Mouse (Mus musculus) G1E (cell line): Measurements from ENCODE around the gene Baz2b. TPM values are rescaled to one million over a fixed set of nuclear protein-coding genes. Genes with fewer than 3 reads are reported as not detected.

Experiments used
- ATAC-seq: 2 replicates; pipeline ENCODE4 v1.8.0; 2016; ENCODE audit warnings: mild to moderate bottlenecking; ENCODE audit not compliant: insufficient number of reproducible peaks, poor library complexity, low FRiP score, severe bottlenecking; ENCODE audit errors: extremely low read depth
- DNase-seq: peaks from one replicate; pipeline ENCODE4 v3.0.0; 2012; ENCODE audit warnings: low spot score
- H3K27me3 ChIP-seq: 2 replicates; pipeline ENCODE4 v1.6.1; 2012; ENCODE audit warnings: mild to moderate bottlenecking, low read length, inconsistent platforms; ENCODE audit not compliant: insufficient read depth
- H3K36me3 ChIP-seq: replicated peaks from 2 replicates; pipeline ENCODE3; 2012; ENCODE audit warnings: mild to moderate bottlenecking, inconsistent platforms
- H3K4me1 ChIP-seq: 2 replicates; pipeline ENCODE4 v1.6.1; 2012; ENCODE audit warnings: low read depth, low read length, inconsistent platforms, mixed read lengths; ENCODE audit not compliant: insufficient read depth
- H3K4me3 ChIP-seq: 2 replicates; pipeline ENCODE4 v1.5.1; 2012; ENCODE audit warnings: low read depth, mild to moderate bottlenecking, inconsistent platforms, low read length, moderate library complexity, mixed read lengths
- H3K9me3 ChIP-seq: replicated peaks from 2 replicates; pipeline ENCODE4 v1.6.1; 2012; ENCODE audit warnings: inconsistent platforms
- CTCF ChIP-seq: IDR thresholded peaks from 2 replicates; pipeline ENCODE4 v1.5.1; 2012; ENCODE audit warnings: low read depth, low read length, inconsistent platforms, mixed read lengths
- GATA1 ChIP-seq: IDR thresholded peaks from 2 replicates; pipeline ENCODE4 v1.6.1; 2012; ENCODE audit warnings: borderline replicate concordance, low read length, inconsistent platforms, mixed read lengths
- GATA2 ChIP-seq: IDR thresholded peaks from 2 replicates; pipeline ENCODE4 v1.6.1; 2012; ENCODE audit warnings: low read depth, low read length, inconsistent platforms, borderline replicate concordance
- POLR2AphosphoS5 ChIP-seq: IDR thresholded peaks from 2 replicates; pipeline ENCODE4 v1.6.1; 2012; ENCODE audit warnings: low read depth, low read length, inconsistent platforms; ENCODE audit not compliant: insufficient replicate concordance
- TAL1 ChIP-seq: conservative IDR thresholded peaks from 2 replicates; pipeline ENCODE4 v1.6.1; 2012; ENCODE audit warnings: low read depth, low read length, inconsistent platforms, mixed read lengths
- polyA plus RNA-seq: library from polyadenylated mRNA; stranded (reverse); fragments of >175 nt; gene quantifications from 2 replicates; pipeline ENCODE4 v1.2.3, GENCODE M21; 2012
- total RNA-seq, 2 experiments: library from RNA; stranded (forward) in 1 of 2; stranded (reverse) in 1 of 2; fragments of 200-1000 nt in 1 of 2; fragments of >200 nt in 1 of 2; fragmentation: Nextera tagmentation in 1 of 2; gene quantifications; 2 replicates each; pipeline ENCODE4 v1.2.3; 2014 to 2017

Baz2b gene
- total and polyA plus RNA-seq, 3 experiments, result 13.2 to 104 (median 66.5) TPM

DNA sequence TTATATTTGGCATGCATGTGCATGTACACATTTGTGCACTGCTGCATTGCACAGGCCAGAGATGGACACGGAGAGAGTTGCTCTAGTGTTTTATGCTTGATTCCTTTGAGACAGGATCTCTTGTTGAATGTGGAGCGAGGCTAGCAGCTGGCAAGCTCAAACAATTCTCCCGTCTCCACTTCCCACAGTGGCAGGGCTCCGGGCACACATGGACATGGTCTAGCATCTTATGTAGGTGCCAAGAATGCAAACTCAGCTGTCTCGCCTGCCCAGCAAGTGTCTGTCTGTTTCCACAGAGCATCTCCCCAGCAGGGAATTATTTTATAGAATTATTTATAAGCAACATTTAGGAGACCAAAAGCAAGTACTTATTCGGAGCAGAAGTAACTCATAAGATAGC, 243.2 kb downstream of the Baz2b start:
- ATAC-seq (no peak), DNase-seq (no peak)
- Histone ChIP-seq H3K9me3 (no peaks in the 10 kb centered on the region), H3K4me1 (no peaks in the 10 kb centered on the region), H3K27me3 (no peaks in the 10 kb centered on the region), H3K36me3 (peaks cover 38% of the 10 kb centered on the region), H3K4me3 (no peak overlapping the region)
- TF ChIP-seq POLR2AphosphoS5 (no peak), GATA1 (no peak), GATA2 (no peak), TAL1 (no peak)

DNA sequence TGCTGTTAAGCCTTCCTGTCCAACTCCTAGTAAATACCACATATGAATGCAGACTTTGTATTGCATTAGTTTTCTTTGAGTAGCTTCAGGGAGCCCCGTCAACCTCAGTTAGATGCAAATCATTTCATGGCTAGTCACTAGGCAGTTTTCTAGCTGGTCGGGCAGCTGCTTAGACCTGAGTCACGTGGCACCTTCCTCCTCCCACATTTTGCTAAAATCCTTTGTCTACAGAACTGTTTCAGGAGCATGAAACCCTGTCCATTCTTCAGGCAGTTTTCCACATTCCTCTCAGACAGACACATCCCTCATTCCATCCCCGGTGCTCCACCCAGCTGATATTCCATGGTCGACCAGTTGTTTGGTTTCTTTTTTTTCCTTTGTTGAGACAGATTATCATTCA, 246.6 kb downstream of the Baz2b start:
- ATAC-seq (no peak), DNase-seq (no peak)
- Histone ChIP-seq H3K27me3 (no peaks in the 10 kb centered on the region), H3K4me1 (no peaks in the 10 kb centered on the region), H3K4me3 (no peak overlapping the region), H3K36me3 (peaks cover 34% of the 10 kb centered on the region), H3K9me3 (no peaks in the 10 kb centered on the region)
- TF ChIP-seq CTCF (no peak), TAL1 (no peak), GATA1 (no peak), POLR2AphosphoS5 (no peak), GATA2 (no peak)

DNA sequence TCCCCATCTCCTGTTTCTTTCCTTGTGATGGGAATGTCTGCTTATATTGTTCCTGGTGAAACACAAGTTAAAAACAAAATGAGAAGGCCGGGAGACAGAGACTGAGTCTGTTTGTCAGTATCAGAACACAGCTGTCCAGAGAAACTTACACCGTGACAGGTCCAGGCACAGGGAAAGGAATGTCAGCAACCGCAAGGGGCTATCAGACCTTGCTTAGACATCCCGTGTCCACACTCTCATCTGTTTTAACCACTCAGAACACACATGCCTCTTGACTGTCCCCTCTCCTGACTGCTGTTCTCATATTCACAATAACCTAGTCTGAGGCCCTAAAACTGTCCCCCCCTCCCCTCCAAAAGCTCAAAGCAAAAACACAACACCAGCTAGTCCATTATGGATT, 247.1 kb downstream of the Baz2b start:
- ATAC-seq (no peak), DNase-seq (no peak)
- H3K36me3 ChIP-seq, result peaks cover 33% of the 10 kb centered on the region
- no peaks in the 10 kb centered on the region for H3K9me3 ChIP-seq
- no peaks in the 10 kb centered on the region for H3K27me3 ChIP-seq
- TF ChIP-seq TAL1 (no peak), GATA2 (no peak), GATA1 (no peak)
- no peaks in the 10 kb centered on the region for H3K4me1 ChIP-seq
- H3K4me3 ChIP-seq, result no peak overlapping the region

DNA sequence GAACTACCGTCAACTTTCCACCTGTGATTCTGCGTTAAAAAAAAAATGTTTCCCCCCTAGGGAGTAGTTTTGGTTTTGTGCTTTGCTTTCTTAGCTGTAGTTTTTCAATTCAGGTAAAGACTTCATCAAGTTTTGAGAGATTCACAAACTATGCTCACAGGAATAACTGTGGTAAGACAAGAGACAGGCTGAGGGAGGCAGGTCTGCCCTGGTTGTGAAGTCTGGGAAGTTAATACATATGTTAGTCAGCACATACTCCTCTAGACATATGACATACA, 249.2 kb downstream of the Baz2b start:
- Histone ChIP-seq H3K9me3 (no peaks in the 10 kb centered on the region), H3K27me3 (no peaks in the 10 kb centered on the region), H3K4me1 (no peaks in the 10 kb centered on the region), H3K4me3 (no peak overlapping the region), H3K36me3 (peaks cover 36% of the 10 kb centered on the region)
- TF ChIP-seq GATA1 (no peak), TAL1 (no peak), POLR2AphosphoS5 (no peak), GATA2 (no peak), CTCF (no peak)
- no peak for ATAC-seq
- no peak for DNase-seq

DNA sequence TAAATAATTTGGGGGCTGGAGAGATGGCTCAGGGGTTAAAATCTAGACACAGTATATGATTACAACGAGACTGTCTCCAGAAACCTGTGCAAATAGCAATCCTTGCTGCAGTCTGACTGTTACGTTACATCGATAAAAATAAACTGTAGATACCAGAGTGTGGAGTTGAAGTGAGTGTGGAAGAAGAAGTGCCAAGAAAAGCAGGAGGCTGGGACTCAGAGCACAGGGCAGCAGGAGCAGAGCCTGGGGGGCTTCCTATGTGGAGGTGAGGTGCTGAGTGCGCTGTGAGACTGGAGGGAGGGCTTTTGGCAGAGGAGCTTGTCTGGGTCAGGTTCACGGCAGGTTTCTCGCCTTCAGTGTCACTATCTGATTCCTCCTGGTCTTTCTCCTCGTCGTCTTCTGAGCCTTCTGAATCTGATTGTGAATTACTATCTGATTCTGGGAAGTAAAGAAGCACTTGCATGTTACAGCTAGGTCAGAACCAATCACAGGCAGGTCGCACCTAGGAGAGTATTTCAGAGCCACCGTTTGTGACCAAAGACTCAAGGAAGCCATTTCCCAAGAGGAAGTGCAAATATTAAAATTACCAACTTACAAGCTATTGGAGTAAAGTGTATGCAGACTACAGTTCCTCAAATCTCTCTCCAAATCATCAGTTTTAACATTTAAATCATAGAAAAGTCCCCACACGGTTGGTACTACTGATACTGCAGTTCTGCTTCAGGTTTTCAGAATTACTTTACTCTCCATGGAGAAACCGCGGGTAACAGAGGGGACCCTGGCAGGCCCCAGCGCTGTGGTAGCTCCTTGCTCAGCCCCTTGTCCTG, 249.8 kb downstream of the Baz2b start:
- Histone ChIP-seq H3K36me3 (peaks cover 36% of the 10 kb centered on the region), H3K9me3 (no peaks in the 10 kb centered on the region), H3K4me3 (no peak overlapping the region), H3K4me1 (no peaks in the 10 kb centered on the region), H3K27me3 (no peaks in the 10 kb centered on the region)
- no peak for DNase-seq
- no peak for TF ChIP-seq GATA1
- no peak for TF ChIP-seq POLR2AphosphoS5
- no peak for TF ChIP-seq GATA2
- no peak for TF ChIP-seq TAL1
- no peak for TF ChIP-seq CTCF
- no peak for ATAC-seq

DNA sequence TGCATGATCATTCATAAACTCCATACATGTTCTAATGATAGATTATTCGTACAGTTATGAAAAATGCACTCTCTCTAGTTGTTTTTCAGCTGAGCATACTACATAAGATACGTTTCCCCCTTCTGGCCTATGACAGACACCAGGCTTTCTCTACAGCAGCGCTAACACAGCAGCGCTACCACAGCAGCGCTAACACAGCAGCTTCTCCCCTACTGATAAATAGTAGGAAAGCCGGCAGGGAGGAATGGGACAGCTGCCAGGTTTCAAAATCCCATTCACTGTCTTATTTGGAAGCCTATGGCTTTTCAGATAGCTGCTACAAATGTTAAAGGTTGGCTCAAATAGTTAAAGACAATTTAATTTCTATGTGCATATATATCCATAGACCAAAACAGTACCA, 251.1 kb downstream of the Baz2b start:
- Histone ChIP-seq H3K27me3 (no peaks in the 10 kb centered on the region), H3K4me1 (no peaks in the 10 kb centered on the region), H3K4me3 (no peak overlapping the region), H3K36me3 (peaks cover 41% of the 10 kb centered on the region), H3K9me3 (no peaks in the 10 kb centered on the region)
- DNase-seq (no peak), ATAC-seq (no peak)
- TF ChIP-seq POLR2AphosphoS5 (no peak), GATA1 (no peak), TAL1 (no peak), CTCF (no peak), GATA2 (no peak)

DNA sequence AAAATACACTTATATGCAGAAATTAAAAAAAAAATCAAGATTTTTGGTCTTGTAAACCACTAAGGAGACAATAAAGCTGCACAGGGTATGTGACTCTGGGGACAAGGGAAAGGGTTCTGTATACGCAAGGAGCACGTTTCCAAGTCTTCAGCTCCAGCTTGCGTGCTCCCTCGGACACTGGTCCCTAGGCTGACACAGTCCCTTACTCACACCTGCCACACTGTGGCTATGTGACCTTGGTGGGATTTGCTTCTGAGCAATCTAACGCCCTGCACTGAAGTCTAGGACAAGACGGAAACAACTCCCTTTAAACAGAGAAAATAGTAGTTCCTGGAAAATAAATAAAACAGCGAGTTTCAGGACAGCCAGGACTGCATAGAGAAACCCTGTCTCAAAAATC, 253.7 kb downstream of the Baz2b start:
- TF ChIP-seq TAL1 (no peak), GATA2 (no peak), CTCF (no peak), GATA1 (no peak), POLR2AphosphoS5 (no peak)
- Histone ChIP-seq H3K4me1 (no peaks in the 10 kb centered on the region), H3K27me3 (no peaks in the 10 kb centered on the region), H3K9me3 (no peaks in the 10 kb centered on the region), H3K36me3 (peaks cover 40% of the 10 kb centered on the region), H3K4me3 (no peak overlapping the region)
- no peak for DNase-seq
- no peak for ATAC-seq
